Mouse (Mus musculus): ENCODE measurements around the gene Tecr. TPM values are rescaled to one million over a fixed set of nuclear protein-coding genes. Genes with fewer than 3 reads are reported as not detected.

The Tecr gene
- 1,413 and 1,506 TPM in 2 replicates for polyA plus RNA-seq (2021; fragmentation: Nextera tagmentation)
- long read RNA-seq, experiment 1, transcript Tecr-201 (13 exons, 1,158 nt) = minor isoform, 294 of 674 reads
- long read RNA-seq, experiment 1, transcript Tecr-203 (12 exons, 1,120 nt) = major isoform, 315 of 674 reads
- long read RNA-seq, experiment 1, partial matches to known transcripts = 9 of 674 reads
- long read RNA-seq, experiment 1, other reads (novel, unspliced or antisense) = 56 of 674 reads
- long read RNA-seq, experiment 2, transcript Tecr-201 (13 exons, 1,158 nt) = minor isoform, 378 of 1,102 reads
- long read RNA-seq, experiment 2, transcript Tecr-203 (12 exons, 1,120 nt) = major isoform, 608 of 1,102 reads
- long read RNA-seq, experiment 2, partial matches to known transcripts = 48 of 1,102 reads
- long read RNA-seq, experiment 2, other reads (novel, unspliced or antisense) = 60 of 1,102 reads

GRCm38 (mm10) chr8:83607661-83608397 lies at the start of gene Tecr, which contains the start of gene Dnajb1:
Tecr (minus strand) TSS chr8:83607971.
Dnajb1 (plus strand) TSS chr8:83608193.

GRCm38 (mm10) chr8:83652030-83652743 lies 44.4 kb upstream of the Tecr start, which contains the start of gene Gipc1:
Gipc1 (plus strand) TSS chr8:83652677.

GRCm38 (mm10) chr8:83566469-83567395 lies 41.0 kb downstream of the Tecr start, which contains the start of gene Ndufb7:
Ndufb7 (plus strand) TSS chr8:83566671.

GRCm38 (mm10) chr8:83535736-83536135 lies 72.0 kb downstream of the Tecr start, which contains the start of gene Olfr370:
Olfr370 (plus strand) TSS chr8:83535780.

Other genes with a start within 250 kb of the Tecr start
- gene Clgn, start 218.1 kb downstream of the Tecr start, polyA plus RNA-seq (2021; fragmentation: Nextera tagmentation) = 2.8 and 3.6 TPM in 2 replicates
- gene Scoc, start 149.6 kb downstream of the Tecr start, polyA plus RNA-seq (2021; fragmentation: Nextera tagmentation) = 380 and 458 TPM in 2 replicates
- gene Olfr370, start 72.2 kb downstream of the Tecr start, polyA plus RNA-seq (2021; fragmentation: Nextera tagmentation) = not detected in 2 replicates
- gene Ndufb7, start 41.3 kb downstream of the Tecr start, polyA plus RNA-seq (2021; fragmentation: Nextera tagmentation) = 610 and 651 TPM in 2 replicates
- 42.8 and 49.1 TPM in 2 replicates for gene Dnajb1, start 222 bp upstream of the Tecr start, polyA plus RNA-seq (2021; fragmentation: Nextera tagmentation)
- 103 and 129 TPM in 2 replicates for gene Gipc1, start 44.7 kb upstream of the Tecr start, polyA plus RNA-seq (2021; fragmentation: Nextera tagmentation)
- gene Ptger1, start 58.7 kb upstream of the Tecr start, polyA plus RNA-seq (2021; fragmentation: Nextera tagmentation) = 0.18 and 0.40 TPM in 2 replicates
- gene Pkn1, start 91.2 kb upstream of the Tecr start, polyA plus RNA-seq (2021; fragmentation: Nextera tagmentation) = 5.5 and 11.2 TPM in 2 replicates
- gene Ddx39, start 107.2 kb upstream of the Tecr start, polyA plus RNA-seq (2021; fragmentation: Nextera tagmentation) = 18.2 and 24.2 TPM in 2 replicates
- 2.8 and 3.1 TPM in 2 replicates for gene Adgre5, start 133.4 kb upstream of the Tecr start, polyA plus RNA-seq (2021; fragmentation: Nextera tagmentation)

Data from left cerebral cortex, adult 6 months (tissue).